Mouse (Mus musculus): ENCODE results near the gene Tsnaxip1.
"Not testable (repeated sequence)": the region's sequence is repeated elsewhere in the genome, so short reads cannot be mapped to it uniquely, and the experiment has no call there.

Gene Tsnaxip1

DNA sequence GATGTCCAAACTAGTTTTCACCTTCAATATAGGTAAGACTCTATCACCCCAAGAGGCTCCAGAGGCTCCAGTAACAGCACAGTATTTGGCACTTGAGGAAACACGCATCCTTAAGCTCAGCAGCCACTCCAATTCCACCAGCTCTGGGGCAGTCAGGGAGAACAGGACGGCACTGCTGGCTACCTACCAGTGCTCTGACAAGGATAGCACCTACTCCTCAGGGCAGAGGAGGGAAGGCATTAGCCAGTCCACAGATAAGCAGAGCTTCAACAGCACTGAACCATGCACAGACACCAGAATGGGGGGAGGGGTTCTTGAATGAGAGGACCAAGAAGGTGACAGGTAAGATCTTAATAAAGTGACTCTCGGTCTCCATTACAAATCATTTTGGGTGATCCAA lies 7.9 kb upstream of the Tsnaxip1 start:
- no peak for DNase-seq

DNA sequence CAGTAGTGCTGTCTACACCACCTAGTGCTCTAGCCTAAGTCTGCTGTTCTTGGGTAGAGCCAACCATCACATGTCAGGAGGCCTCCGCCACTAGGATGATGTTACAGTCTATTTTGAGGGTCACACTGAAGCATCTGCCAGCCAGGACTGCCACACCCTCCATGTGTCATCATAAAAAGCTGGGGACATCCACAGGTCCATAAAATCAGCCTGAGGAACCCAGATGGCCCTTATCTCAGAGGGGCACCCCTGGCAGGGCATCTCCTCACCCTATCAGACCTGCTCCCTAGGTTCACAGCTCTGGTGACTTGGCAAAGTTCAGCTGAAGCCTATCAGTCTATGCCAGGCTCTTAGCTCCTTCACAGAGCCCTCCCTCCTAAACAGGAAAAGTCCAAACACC lies 6.6 kb upstream of the Tsnaxip1 start:
- DNase-seq = no peak

DNA sequence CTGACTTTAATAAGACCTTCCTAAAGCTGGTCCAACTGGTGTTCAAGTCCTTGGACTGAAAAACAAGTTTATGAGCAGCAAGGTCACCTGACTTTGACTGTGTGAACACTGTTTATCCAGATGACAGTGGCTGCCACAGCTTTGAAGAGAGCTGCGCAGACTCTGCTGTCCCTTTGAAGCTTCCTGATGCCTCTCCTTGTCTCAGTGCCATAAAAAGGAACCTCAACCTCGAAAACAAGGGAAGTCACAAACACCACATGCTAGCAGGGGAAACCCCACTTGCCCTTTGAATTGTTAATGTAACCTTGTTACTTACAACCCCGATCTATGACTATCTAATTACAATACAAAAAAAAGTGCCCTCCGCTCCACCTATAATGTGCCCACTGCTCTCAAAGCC lies 2.0 kb upstream of the Tsnaxip1 start:
- DNase-seq = no peak

- no peak for DNase-seq
Observed at GRCm38 (mm10) chr8:105826379-105826778, 1.2 kb upstream of the Tsnaxip1 start.

- DNase-seq = not testable (repeated sequence)
Observed at GRCm38 (mm10) chr8:105833740-105834139, 6.2 kb downstream of the Tsnaxip1 start.

DNA sequence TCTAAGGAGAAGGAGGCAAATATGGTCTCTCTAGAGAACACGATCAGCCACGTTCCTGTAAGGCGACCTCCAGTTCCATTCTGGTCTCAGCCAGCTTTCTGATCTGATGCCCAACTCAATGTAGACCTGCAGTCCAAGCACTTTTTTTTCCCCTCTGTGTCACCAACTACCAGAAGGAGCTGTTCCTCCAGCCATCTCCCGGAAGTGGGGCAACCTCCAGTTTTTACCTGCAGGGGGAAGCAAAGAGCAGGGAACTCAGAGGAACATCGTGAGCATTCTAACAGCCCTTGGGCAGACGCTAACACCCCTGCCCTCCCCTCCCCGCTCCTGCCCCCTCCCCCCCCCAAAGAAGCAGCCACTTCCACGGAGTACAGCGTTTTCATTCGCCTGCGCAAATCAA lies 7.8 kb downstream of the Tsnaxip1 start:
- peak; percentile 73 for DNase-seq

DNA sequence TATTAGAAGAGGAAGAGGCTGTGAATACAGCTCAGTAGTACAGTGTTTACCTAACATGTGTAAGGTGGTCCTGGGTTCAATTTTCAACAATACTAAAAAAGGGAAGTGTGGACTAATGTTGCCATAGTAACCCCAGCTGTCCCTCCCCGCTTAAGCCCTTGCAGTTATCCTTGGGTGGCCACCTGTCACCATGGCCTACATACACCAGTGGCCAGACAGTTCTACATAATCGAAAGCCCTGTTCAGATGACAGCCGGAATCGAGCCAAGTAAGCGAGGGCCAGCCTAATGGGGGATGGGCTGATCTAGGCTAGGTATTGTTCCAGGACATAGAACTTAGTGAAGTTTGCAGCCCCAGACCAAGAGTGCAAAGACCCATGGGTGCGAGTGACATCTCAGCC lies 9.5 kb downstream of the Tsnaxip1 start:
- DNase-seq = no peak

DNA sequence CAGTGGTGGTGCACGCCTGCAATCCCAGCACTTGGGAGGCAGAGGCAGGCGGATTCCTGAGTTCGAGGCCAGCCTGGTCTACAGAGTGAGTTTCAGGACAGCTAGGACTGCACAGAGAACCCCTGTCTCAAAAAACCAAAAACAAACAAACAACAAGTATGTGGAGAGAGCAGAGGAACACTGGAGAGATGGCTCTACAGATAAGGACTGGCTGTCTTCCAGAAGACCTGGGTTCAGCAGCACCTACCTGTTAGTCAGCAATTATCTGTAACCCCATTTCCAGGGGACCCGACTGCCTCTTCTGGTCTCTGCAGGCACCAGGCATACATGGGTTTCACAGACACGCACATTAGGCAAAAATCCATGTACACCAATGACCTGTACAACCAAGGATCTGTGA lies 11.7 kb downstream of the Tsnaxip1 start:
- no peak for DNase-seq

DNA sequence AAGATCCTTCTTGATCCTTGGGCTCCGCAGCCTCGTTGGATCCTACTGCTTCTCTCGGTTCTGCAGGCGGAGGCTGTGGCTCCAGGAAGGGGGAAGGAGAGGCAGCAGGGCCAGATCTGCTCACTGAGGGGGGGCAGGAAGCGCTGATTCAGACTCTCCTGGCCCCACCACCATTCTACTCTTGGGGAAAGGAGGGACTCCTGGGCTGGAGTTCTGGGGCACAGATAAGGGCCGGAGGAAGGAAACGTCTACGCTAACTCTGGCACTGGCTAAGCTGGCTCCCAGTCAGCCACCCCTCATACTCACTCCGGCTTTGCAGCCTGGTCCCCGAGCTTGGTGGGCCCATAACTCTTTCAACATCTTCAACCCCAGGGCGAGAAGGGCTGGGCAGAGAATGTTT lies 19.1 kb downstream of the Tsnaxip1 start:
- no peak for DNase-seq

DNA sequence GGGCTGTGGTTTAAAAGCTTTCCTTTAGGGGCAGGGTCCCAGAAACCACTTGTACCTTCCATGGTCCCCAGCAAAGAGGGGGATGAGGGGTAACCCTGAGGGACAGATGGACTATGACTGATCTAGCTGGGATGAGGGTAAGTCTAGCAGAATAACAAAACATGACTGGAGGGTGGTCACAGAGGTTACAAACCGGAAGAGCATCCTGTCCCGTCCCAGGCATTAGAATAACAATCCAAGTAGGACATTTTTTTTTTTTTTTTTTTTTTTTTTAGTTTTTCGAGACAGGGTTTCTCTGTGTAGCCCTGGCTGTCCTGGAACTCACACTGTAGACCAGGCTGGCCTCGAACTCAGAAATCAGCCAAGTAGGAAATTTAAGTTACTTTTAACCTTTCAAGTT lies 22.5 kb downstream of the Tsnaxip1 start:
- DNase-seq = no peak

DNA sequence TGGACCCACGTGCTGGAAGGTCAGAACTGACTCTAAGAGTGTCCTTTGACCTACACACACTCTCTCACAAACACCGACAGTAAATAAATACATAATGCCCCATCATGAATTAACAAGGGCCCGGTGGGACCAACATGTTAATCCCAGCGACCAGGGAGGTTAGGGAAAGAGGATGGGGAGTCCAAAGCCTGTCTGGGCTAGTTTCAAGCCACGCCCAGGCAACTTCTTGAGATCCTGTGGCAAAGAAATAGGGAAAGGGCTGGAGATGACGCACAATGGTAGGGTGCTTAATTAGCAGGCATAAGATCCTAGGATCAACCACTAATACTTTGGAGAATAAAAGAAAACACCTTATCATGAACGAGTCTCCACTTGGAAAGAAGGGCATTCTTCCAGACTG lies 23.1 kb downstream of the Tsnaxip1 start:
- DNase-seq = no peak

GRCm38 (mm10) chr8:105851651-105852143 lies 24.2 kb downstream of the Tsnaxip1 start:
- DNase-seq = peak; percentile 83

GRCm38 (mm10) chr8:105852146-105852729 lies 24.7 kb downstream of the Tsnaxip1 start:
- DNase-seq = no peak

GRCm38 (mm10) chr8:105853178-105853577 lies 25.6 kb downstream of the Tsnaxip1 start, which contains the start of gene Cenpt:
Gene Cenpt, minus strand, starts transcription at chr8:105853278.
- DNase-seq = no peak

GRCm38 (mm10) chr8:105854303-105854702 lies 26.8 kb downstream of the Tsnaxip1 start:
- DNase-seq = no peak

DNA sequence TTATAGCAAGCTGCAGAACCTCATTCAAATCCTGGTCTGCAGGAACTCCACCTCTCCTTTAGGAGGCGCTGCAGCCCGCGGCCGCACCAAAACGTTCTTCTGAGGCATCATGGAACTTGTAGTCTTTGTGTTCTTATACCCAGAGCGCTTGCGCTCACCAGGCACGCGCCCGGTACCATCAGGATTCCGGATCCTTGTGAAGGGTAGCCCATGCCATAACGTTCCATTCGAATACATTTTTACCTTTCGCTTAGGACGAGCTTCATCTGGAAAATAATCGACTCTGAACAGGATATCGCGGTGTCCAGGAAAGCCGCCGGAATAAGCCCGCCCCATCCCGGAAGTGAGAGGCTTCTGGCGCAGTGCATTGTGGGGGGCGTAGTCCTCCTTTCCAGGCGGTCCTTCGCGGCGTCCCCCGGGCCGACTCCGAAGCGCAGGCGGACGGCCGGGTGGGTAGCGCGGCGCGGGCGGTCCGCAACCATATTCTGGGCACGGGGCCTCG lies 27.2 kb downstream of the Tsnaxip1 start, which contains the start of gene Thap11:
Gene Thap11, plus strand, starts transcription at position 418 of the 502 bp plus-strand sequence.
- peak; percentile 90 for DNase-seq

DNA sequence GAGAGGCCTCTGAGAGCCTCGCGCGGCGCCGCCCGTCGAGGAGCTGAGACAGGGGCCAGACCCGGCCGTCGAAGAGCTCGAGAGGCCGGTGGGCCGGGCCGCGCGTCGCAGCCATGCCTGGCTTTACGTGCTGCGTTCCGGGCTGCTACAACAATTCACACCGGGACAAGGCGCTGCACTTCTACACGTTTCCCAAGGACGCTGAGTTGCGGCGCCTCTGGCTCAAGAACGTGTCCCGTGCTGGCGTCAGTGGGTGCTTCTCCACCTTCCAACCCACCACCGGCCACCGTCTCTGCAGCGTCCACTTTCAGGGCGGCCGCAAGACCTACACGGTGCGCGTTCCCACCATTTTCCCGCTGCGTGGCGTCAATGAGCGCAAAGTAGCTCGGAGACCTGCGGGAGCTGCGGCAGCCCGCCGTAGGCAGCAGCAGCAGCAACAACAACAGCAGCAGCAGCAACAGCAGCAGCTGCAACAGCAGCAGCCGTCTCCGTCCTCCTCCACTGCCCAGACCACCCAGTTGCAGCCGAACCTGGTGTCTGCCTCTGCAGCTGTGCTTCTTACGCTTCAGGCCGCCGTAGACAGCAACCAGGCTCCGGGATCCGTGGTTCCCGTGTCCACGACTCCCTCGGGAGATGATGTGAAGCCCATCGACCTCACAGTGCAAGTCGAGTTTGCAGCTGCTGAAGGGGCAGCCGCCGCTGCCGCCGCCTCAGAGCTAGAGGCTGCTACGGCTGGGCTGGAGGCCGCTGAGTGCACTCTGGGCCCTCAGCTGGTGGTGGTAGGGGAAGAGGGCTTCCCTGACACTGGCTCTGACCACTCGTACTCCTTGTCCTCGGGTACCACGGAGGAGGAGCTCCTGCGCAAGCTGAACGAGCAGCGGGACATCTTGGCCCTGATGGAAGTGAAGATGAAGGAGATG lies 28.0 kb downstream of the Tsnaxip1 start:
- DNase-seq = peak; percentile 45

DNA sequence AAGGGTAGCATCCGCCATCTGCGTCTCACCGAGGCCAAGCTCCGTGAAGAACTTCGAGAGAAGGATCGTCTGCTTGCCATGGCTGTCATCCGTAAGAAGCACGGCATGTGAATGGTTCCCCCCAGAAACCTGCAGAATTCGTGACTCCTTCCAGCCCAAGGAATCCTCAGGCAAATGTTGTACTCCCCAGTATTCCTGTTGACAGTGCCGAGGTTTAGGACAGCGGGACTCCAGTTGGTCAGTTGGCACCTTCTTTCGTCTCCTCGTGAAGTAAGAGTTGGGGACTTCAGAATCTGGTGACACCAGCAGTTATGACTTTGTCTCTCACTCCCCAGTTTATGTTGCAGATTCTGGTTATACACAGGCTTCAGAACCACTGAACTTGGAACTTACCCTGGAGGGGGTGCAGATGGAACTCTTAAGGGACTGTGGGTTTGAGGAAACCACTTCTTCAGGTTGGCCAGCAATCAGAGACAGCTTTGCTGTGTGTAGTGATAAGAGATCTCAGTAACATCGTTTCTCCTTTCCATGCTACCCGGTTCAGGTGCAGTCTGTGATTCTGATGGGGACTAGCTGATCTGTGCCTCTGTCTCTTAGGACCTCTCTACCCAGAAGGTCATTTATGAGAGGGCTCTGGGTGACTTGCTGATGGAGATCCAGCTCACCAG lies 28.8 kb downstream of the Tsnaxip1 start:
- DNase-seq = no peak

- no peak for DNase-seq
Observed at GRCm38 (mm10) chr8:105858495-105858894, 31.0 kb downstream of the Tsnaxip1 start.

- DNase-seq = no peak
Observed at GRCm38 (mm10) chr8:105859314-105859713, 31.8 kb downstream of the Tsnaxip1 start.

- peak; percentile 99 for DNase-seq
Observed at GRCm38 (mm10) chr8:105860143-105860981, 32.8 kb downstream of the Tsnaxip1 start, which contains the start of gene Nutf2. Gene Nutf2, plus strand, starts transcription at chr8:105860580.

DNA sequence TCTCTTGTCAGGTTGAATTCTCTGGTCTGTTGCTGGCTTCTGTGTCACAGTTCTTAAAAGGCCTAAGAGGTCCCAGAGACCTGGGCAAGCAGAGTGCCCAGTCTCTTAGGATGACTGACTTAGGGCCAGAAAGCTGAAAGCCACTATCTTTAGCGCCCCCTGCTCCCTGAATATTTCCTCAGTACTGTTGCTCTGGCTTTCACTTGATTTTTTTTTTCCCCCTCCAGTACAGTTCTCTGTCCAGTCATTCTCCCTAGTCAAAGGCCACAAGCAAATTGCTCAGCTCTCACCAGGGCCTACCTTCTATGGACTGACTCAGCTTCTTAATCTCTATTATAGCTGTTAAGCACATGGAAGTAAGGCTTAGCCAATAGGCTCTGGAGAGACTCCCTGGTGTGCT lies 34.4 kb downstream of the Tsnaxip1 start:
- DNase-seq = no peak

Measured in kidney, adult 11 months (tissue).